Mouse (Mus musculus) heart, adult 2 months (tissue): ENCODE measurements around the gene Ranbp1.

Experiments used
- CTCF ChIP-seq: fragments of 200-600 bp; IDR thresholded peaks from 2 replicates; pipeline ENCODE4 v1.8.1; 2022; ENCODE audit warnings: antibody characterized with exemption, mild to moderate bottlenecking, moderate library complexity
- EP300 ChIP-seq: fragments of 200-500 bp; IDR thresholded peaks from 2 replicates; pipeline ENCODE4 v1.6.1; 2011; ENCODE audit warnings: low read depth, low read length, control low read depth; ENCODE audit not compliant: insufficient read depth
- POLR2A ChIP-seq: fragments of 200-500 bp; IDR thresholded peaks from 2 replicates; pipeline ENCODE4 v1.6.1; 2011; ENCODE audit warnings: mild to moderate bottlenecking, low read depth, low read length, control low read depth; ENCODE audit not compliant: insufficient read depth

DNA sequence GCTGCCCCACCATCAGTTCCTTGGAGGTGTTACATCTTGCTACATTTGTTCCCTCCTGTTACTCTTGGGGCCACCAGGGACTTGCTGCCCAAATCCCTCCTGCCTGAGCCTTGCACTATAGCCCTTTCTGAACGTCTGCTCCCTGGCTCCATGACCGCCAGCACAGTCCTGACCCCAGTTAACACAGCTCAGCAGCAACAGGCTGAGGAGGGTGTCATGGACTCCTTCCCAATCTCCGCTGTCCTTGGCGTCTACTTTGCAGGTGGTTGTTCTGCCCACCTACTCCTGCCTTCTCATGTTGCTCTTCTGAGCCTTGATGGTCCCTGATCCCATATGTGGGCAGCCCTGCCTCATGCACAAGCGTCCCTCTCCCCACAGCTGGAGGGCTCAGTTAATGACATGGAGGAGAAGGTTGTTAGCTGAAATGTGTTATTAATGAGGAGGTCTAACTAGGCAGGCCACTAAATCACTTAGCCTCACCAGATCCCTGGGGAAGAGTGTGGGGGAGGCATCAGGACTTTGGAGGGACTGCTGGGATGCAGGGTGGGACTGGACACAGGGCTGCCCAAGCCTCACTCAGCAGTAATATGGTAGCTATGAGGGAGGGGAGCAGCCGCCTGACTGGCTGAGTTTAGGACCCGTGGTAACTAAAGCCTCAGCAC lies 45.0 kb downstream of the Ranbp1 start:
- TF ChIP-seq CTCF (no peak), POLR2A (no peak), EP300 (no peak)
